Mouse (Mus musculus): ENCODE measurements around the gene Rab23.

DNA sequence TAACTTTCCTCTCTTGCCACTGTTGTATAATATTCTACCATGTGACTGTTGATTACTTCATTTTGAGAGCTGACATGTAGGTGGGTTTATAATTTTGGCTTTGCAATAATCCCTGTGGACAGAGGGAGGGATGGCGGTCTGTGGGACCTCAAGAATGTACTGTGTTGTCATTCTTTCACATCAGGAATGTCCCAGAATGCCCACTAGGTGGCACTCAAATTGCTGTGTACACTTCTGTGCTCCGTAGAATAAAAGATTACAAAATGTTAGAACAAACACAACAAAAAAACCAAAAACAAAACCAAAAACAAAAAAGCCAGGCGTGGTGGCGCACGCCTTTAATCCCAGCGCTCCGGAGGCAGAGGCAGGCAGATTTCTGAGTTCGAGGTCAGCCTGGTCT lies 35.2 kb upstream of the Rab23 start:
- TF ChIP-seq CTCF (IDR thresholded peaks at IDR 0.05; ENCODE audit: low read depth) (peak; percentile 68), EP300 (IDR thresholded peaks at IDR 0.05; ENCODE audit: low read depth) (no peak)

Data from liver, embryonic 14.5 days (tissue).